Mouse (Mus musculus) gastrocnemius, postnatal 36 days (tissue): ENCODE data around the gene Dnmbp. TPM values are rescaled to one million over a fixed set of nuclear protein-coding genes. Genes with fewer than 3 reads are reported as not detected.
"Not testable (repeated sequence)": the region's sequence is repeated elsewhere in the genome, so short reads cannot be mapped to it uniquely, and the experiment has no call there.

Experiments used
- DNase-seq, 2 experiments: peaks; one replicate each; pipeline ENCODE4 v3.0.0; 2022
- intact Hi-C: fragments of 180-260 bp; cut with DNase I; formaldehyde crosslinking; loops from one replicate; pipeline ENCODE4 v1.15.1; 2025
- total RNA-seq, 2 experiments: library from RNA; stranded (reverse); gene quantifications; 2 replicates each; pipeline ENCODE4 v1.2.3; 2021

Gene Dnmbp
- total RNA-seq, 2 experiments from 2014 or later = 8.3 to 9.7 TPM

- DNase-seq, intact Hi-C loops: not testable (repeated sequence)
These were observed 12.9 kb upstream of the Dnmbp start for GRCm38 (mm10) chr19:43952936-43953335.

DNA sequence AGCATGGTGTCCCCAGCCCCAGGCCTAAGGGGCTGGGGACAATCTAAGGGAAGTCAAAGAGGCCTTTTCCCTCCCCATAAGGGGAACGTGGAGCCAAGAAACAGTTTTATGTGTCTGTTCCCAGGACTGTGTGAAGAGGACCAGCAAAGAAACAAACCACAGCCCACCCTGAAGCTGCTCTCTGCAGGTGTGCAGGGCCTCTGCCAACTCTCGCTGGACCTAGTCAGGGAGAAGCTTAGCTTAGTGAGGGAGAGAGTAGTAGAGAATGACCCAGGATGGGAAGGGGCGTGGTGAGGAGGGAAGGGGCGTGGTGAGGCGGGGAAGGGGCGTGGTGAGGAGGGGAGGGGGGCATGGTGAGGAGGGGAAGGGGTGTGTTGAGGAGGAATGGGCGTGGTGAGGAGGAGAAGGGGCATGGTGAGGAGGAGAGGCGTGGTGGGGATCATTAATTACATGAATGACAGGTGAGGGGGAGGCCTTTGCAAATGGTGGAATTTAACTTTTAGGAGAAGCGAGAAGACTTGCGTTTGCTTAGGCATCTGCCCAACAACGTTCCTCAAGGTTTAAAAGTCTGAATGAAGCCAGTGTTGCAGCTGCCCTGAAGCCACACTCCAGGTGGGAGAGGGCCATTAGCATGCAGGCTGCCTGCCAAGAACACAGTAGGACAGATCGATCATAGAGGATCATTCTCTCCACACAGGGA, 9.3 kb upstream of the Dnmbp start:
- intact Hi-C loops = no loop called here
- DNase-seq = no peak

DNA sequence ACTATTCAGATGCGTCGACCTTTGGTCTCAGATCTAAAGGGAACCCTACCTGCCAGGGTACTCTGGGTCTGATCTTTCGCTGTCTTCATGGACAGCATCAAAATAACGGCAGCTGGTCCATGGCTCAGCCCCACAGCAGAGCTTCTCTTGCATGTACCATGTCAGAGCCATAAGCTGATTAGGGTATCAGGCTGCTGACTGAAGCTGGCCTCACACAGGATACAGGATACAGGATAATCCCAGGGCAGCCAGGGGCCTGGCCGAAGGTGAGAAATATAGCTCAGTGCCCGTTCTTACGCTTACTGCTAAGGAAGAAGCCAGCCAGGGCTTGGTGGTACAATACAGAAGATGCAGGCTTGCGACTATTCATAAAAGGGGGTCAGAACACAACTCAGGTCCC, 4.6 kb upstream of the Dnmbp start:
- no peak for DNase-seq
- intact Hi-C loops = loop anchor here (5.0 kb wide), 1 partner anchor 112 kb away; no protein-coding TSS in a partner anchor

- no peak for DNase-seq
- intact Hi-C loops = loop anchor here (5.0 kb wide), 1 partner anchor 111 kb away; no protein-coding TSS in a partner anchor
These were observed 3.1 kb upstream of the Dnmbp start for GRCm38 (mm10) chr19:43943076-43943475.

- intact Hi-C loops = no loop called here
- no peak for DNase-seq
These were observed 721 bp downstream of the Dnmbp start for GRCm38 (mm10) chr19:43939171-43939768.

GRCm38 (mm10) chr19:43938355-43938754, 1.6 kb downstream of the Dnmbp start:
- intact Hi-C loops = no loop called here
- DNase-seq = no peak

DNA sequence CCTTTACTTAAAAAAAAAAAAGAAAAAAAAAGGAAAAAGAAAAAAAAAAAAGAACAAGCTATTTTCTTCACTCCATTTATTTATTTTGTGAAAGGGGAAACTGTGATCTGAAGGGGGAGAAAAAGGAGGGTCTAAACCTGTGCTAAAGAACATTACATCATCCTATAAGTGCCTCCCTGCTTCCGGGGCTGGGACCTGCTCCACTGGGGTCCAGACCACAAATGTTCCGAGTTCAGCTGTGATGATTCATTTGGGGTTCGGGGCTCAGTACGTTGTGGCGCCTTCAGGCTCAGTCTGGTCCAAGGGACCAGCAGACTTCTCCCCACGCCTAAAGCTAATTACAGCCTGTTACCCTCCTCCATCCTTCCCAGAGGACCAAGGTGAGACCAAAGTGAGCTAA, 9.1 kb downstream of the Dnmbp start:
- intact Hi-C loops = no loop called here

DNA sequence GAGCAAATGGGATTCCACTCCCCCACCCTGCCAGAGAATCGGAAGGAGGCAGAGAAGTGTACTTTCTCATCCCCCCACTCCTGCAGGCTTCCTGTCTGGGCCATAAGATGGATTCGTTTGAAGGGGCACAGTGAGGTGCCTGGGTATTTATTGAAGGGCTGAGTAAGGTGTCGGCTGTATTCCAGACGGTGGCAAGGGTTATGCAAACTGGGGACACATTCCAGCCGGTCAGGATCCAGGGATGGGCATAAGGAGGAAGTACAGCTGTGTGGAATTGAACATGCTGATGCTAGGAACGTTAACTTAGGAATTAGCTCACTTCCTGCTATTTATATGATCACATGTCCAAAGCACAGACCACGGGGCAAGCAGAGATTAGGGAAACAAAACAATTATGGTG, 9.6 kb downstream of the Dnmbp start:
- DNase-seq = no peak
- intact Hi-C loops = no loop called here

More for the DNA sequence above, 9.1 kb downstream of the Dnmbp start:
- no peak for DNase-seq

DNA sequence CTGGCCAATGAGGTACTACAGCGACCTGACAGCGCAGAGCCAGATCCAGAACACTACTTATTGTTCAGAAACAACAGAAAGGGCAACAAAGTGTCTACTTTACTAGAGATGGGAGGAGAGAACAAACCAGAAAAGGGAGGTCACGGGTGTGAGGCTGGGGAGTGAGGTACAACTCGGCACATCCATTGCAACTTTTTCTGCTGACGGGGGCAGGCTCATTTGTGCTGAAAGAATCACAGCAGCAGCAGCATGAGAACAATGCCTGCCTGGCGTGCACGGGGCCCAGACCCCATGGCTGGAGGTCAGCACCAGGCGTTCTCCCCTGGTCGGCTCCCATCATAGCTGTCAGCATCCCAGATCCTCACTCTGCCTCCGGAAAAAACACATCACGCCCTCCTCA, 10.1 kb downstream of the Dnmbp start:
- DNase-seq = no peak
- intact Hi-C loops = no loop called here

DNA sequence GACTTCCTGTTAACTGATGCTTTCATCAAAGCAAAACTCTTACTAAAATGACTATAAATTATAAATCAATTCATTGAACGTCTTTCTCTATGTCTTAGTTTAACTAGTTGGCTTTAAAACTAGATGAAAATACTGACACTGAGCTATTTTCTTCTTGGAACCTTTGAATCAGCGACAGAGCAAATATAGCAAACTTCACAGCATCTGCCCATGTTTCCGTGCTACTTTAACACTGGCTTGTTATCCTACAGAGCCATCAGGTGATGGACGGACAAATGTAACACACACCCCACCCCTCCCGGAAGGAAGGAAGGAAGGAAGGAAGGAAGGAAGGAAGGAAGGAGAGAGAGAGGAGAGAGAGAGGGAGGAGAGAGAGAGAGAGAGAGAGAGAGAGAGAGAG, 12.0 kb downstream of the Dnmbp start:
- intact Hi-C loops = no loop called here
- no peak for DNase-seq

DNA sequence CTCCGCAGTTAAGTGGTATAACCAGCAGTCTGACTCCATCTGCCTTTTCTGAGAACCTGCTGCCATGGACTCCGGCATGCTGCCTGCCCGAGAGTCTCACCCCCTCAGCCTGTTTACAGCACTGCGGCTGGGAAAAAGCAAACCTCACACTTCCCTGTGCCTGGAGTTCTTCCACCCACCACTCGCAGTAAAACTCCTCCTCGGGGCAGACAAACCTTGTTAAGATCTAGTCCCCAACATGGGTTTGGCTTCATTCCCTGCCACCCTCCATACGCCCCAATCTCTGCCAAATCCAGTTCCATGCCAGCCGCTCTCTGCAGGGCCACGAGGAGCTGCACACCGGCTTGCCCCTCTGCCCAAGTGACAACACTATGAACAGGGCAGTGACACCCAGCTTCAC, 12.9 kb downstream of the Dnmbp start:
- no peak for DNase-seq

GRCm38 (mm10) chr19:43926141-43926987, 13.6 kb downstream of the Dnmbp start:
- no peak for DNase-seq
- intact Hi-C loops = no loop called here

More for the DNA sequence above, 12.9 kb downstream of the Dnmbp start:
- intact Hi-C loops = no loop called here

GRCm38 (mm10) chr19:43924361-43924760, 15.6 kb downstream of the Dnmbp start:
- intact Hi-C loops = no loop called here
- no peak for DNase-seq

DNA sequence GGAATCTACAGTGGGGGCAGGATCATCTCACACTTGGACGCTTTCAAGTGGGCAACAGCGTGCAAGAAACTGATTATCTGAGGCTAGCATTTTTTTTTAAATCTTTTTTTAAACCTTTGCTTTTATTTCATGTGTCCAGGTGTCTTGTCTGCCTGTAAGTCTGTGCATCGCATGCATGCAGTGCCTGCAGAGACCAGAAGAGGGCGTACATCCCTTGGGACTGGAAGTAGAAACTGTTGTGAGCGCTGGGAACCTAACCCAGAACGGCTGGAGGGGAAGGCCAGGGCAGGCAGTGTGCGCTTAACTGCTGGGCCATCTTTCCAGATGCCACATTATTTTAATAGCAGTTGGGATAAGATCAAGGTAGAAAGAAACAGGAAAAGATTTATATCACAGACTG, 17.0 kb downstream of the Dnmbp start:
- intact Hi-C loops = no loop called here
- DNase-seq = no peak

DNA sequence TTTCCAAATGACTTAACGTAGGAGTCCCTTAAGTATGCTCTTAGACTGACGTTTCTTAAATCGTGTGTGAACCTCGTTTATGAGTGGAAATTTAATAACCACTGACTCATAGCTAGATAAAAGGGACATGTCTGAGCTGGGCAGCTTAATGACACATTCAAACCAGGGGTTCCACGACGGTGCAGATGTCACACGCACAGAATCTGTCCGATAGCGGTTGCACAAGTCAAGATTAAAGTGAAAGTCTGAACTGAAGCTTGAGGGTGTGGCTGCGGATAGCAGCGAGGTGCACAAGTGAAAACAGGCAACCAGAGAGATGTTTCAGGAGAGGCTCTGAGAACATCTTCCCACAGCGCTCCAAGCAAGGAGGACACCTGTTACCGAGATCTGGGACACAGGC, 18.6 kb downstream of the Dnmbp start:
- no peak for DNase-seq
- intact Hi-C loops = no loop called here

- DNase-seq = no peak
These were observed 19.3 kb downstream of the Dnmbp start for GRCm38 (mm10) chr19:43920453-43921300.

GRCm38 (mm10) chr19:43919841-43920240, 20.1 kb downstream of the Dnmbp start:
- intact Hi-C loops = no loop called here
- no peak for DNase-seq

More at GRCm38 (mm10) chr19:43920453-43921300, 19.3 kb downstream of the Dnmbp start:
- intact Hi-C loops = no loop called here

- DNase-seq = no peak
- intact Hi-C loops = no loop called here
These were observed 21.2 kb downstream of the Dnmbp start for GRCm38 (mm10) chr19:43918834-43919233.

GRCm38 (mm10) chr19:43917763-43918162, 22.2 kb downstream of the Dnmbp start:
- intact Hi-C loops = no loop called here

DNA sequence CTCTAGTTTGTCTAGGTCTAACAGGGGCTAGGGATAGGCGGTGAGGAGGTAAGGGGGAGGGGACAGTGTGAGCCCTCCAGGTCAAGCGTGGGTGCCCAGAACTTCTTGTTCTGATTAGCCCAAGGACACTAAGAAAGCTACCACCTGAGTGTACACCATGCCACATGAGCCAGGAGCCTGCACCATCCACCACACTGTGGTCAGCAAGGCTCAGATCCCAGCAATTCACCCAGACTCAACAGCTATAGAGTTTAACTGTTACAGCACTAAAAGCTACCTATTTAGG, 22.6 kb downstream of the Dnmbp start:
- intact Hi-C loops = no loop called here
- no peak for DNase-seq

More at GRCm38 (mm10) chr19:43917763-43918162, 22.2 kb downstream of the Dnmbp start:
- no peak for DNase-seq
